Mouse (Mus musculus): Measurements from ENCODE around the gene Clybl. TPM values are rescaled to one million over a fixed set of nuclear protein-coding genes. Genes with fewer than 3 reads are reported as not detected.

Clybl gene
- total and polyA plus RNA-seq, 3 experiments, result 16.5 to 25.7 (median 18.7) TPM

DNA sequence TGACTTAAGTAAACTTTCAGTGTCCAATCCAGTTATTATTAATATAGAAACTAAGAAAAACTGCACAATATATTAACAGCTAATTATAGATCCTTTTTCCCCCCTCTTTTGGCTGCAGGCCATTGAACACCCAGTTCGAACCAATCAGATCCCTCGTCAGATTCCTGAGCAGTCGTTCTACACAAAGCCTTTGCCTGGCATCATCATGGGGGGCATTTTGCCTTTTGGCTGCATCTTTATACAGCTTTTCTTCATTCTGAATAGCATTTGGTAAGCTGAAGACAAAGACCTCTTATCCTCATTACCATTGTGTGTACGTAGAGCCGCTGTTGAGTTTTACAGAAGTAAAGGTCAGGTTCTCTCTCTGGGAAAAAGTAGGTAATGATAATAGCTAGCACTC, 30.9 kb upstream of the Clybl start:
- no peak for TF ChIP-seq MXI1 (IDR thresholded peaks at IDR 0.05; ENCODE audit: low read depth, low read length)
- TF ChIP-seq ETS1 (conservative IDR thresholded peaks at IDR 0.05; ENCODE audit: low read depth, low read length), result no peak
- no peak for TF ChIP-seq CHD2 (IDR thresholded peaks at IDR 0.05; ENCODE audit: low read length)
- TF ChIP-seq EP300 (IDR thresholded peaks at IDR 0.05; ENCODE audit: low read length), result no peak
- TF ChIP-seq UBTF (IDR thresholded peaks at IDR 0.05; ENCODE audit: low read depth, low read length), result no peak
- TF ChIP-seq ZC3H11A (IDR thresholded peaks at IDR 0.05; ENCODE audit: low read depth, low read length), result no peak
- TF ChIP-seq PAX5 (IDR thresholded peaks at IDR 0.05; ENCODE audit: low read length), result no peak
- no peak for TF ChIP-seq CHD1 (IDR thresholded peaks at IDR 0.05; ENCODE audit: low read depth, low read length)
- TF ChIP-seq RCOR1 (conservative IDR thresholded peaks at IDR 0.05; ENCODE audit: low read depth, low read length), result no peak
- TF ChIP-seq MAX (IDR thresholded peaks at IDR 0.05; ENCODE audit: low read length), result no peak
- TF ChIP-seq HCFC1 (IDR thresholded peaks at IDR 0.05; ENCODE audit: low read depth, low read length), result no peak
- TF ChIP-seq BHLHE40 (IDR thresholded peaks at IDR 0.05; ENCODE audit: low read depth, low read length), result no peak
- TF ChIP-seq SMC3 (IDR thresholded peaks at IDR 0.05; ENCODE audit: low read depth, low read length), result no peak
- no peak for TF ChIP-seq MYC (IDR thresholded peaks at IDR 0.05; ENCODE audit: low read depth, low read length)
- no peak for TF ChIP-seq GABPA (IDR thresholded peaks at IDR 0.05; ENCODE audit: insufficient replicate concordance, low read depth, low read length)
- no peak for TF ChIP-seq POLR2A (IDR thresholded peaks at IDR 0.05; ENCODE audit: low read depth, low read length)
- TF ChIP-seq MAZ (IDR thresholded peaks at IDR 0.05; ENCODE audit: low read depth, low read length), result no peak
- no peak for DNase-seq (ENCODE audit: extremely low read depth)
- no peaks in the 10 kb centered on the region for H3K79me2 ChIP-seq (replicated peaks; ENCODE audit: control insufficient read depth, extremely low read depth, insufficient read depth, poor library complexity, severe bottlenecking)
- no peaks in the 10 kb centered on the region for H3K9me3 ChIP-seq (replicated peaks; ENCODE audit: low read length)
- H3K4me3 ChIP-seq (replicated peaks in 1 of 3; ENCODE audit: low read depth in 2 of 3, low read length in 2 of 3, poor library complexity in 1 of 3), result no peak overlapping the region
- peaks cover 68 to 95% of the 10 kb centered on the region in 2 experiments for H3K36me3 ChIP-seq (replicated peaks in 1 of 2; ENCODE audit: control insufficient read depth in 1 of 2, insufficient read depth in 1 of 2, low read length in 1 of 2)
- no peak overlapping the region for H3K27ac ChIP-seq (ENCODE audit: insufficient read depth, low read depth)
- no peak overlapping the region for H3K4me2 ChIP-seq (ENCODE audit: insufficient read depth, low read depth, poor library complexity, severe bottlenecking)
- H3K9ac ChIP-seq (ENCODE audit: insufficient read depth, low read depth), result no peak overlapping the region
- no peaks in the 10 kb centered on the region for H3K27me3 ChIP-seq (replicated peaks)
- in situ Hi-C loops (cut with MboI; ENCODE audit: low pct_ligation_motif_present, low pct_unique_long_range_greater_than_20kb, low sequenced_read_pairs), result no loop called here
- dilution Hi-C loops (cut with MboI; ENCODE audit: extremely low pct_ligation_motif_present, extremely low pct_unique_long_range_greater_than_20kb, low sequenced_read_pairs), result no loop called here
- no peaks in the 10 kb centered on the region for H3K4me1 ChIP-seq (ENCODE audit: control insufficient read depth in 1 of 2, insufficient read depth in 2 of 2)

DNA sequence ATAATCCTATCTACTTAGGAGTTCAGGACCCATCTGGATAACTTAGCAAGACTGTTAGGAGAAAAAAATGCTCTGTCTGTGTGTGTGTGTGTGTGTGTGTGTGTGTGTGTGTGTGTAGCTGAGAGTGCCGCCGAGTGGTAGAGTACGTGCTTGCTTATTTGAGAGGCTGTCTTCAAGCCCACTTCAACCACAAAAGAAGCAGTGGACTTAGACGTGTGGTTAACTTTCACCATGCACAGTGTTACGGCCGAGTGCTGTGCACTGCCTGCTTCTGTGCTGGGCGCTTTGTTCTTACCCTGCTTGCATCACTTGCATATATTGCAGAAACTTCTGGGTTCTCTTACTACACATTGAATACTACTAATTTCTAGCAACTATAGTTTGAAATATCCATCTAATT, 23.8 kb upstream of the Clybl start:
- Histone ChIP-seq H3K27me3 (replicated peaks) (no peaks in the 10 kb centered on the region), H3K79me2 (replicated peaks; ENCODE audit: control insufficient read depth, extremely low read depth, insufficient read depth, poor library complexity, severe bottlenecking) (no peaks in the 10 kb centered on the region), H3K4me3 (replicated peaks in 1 of 3; ENCODE audit: low read depth in 2 of 3, low read length in 2 of 3, poor library complexity in 1 of 3) (no peak overlapping the region), H3K4me1 (ENCODE audit: control insufficient read depth in 1 of 2, insufficient read depth in 2 of 2) (peaks cover 0 to 17% of the 10 kb centered on the region in 2 experiments; a peak in 2 of 4 replicates), H3K4me2 (ENCODE audit: insufficient read depth, low read depth, poor library complexity, severe bottlenecking) (no peak overlapping the region), H3K36me3 (replicated peaks in 1 of 2; ENCODE audit: control insufficient read depth in 1 of 2, insufficient read depth in 1 of 2, low read length in 1 of 2) (peaks cover 43 to 84% of the 10 kb centered on the region in 2 experiments), H3K27ac (ENCODE audit: insufficient read depth, low read depth) (no peak overlapping the region), H3K9ac (ENCODE audit: insufficient read depth, low read depth) (no peak overlapping the region), H3K9me3 (replicated peaks; ENCODE audit: low read length) (no peaks in the 10 kb centered on the region)
- DNase-seq (ENCODE audit: extremely low read depth), result no peak
- dilution Hi-C loops (cut with MboI; ENCODE audit: extremely low pct_ligation_motif_present, extremely low pct_unique_long_range_greater_than_20kb, low sequenced_read_pairs) (no loop called here), in situ Hi-C loops (cut with MboI; ENCODE audit: low pct_ligation_motif_present, low pct_unique_long_range_greater_than_20kb, low sequenced_read_pairs) (no loop called here)
- TF ChIP-seq UBTF (IDR thresholded peaks at IDR 0.05; ENCODE audit: low read depth, low read length), result no peak
- 0 out of 2 replicates have a peak, but pooled peaks have one; percentile 5 for TF ChIP-seq POLR2A (IDR thresholded peaks at IDR 0.05; ENCODE audit: low read depth, low read length)

Data from CH12.LX (cell line).